Mouse (Mus musculus) cerebellum, adult 2 months (tissue): ENCODE results near the gene Eif3k.

Experiments used
- CTCF ChIP-seq: fragments of 200-500 bp; IDR thresholded peaks from 2 replicates; pipeline ENCODE4 v1.5.1; 2011; ENCODE audit warnings: low read depth, mild to moderate bottlenecking, control low read depth, low read length, moderate library complexity, borderline replicate concordance; ENCODE audit not compliant: insufficient read depth
- POLR2A ChIP-seq: fragments of 200-500 bp; IDR thresholded peaks from 2 replicates; pipeline ENCODE4 v1.6.1; 2011; ENCODE audit warnings: low read length, control low read depth, borderline replicate concordance; ENCODE audit not compliant: insufficient read depth

- TF ChIP-seq CTCF = no peak
- TF ChIP-seq POLR2A = no peak
These were observed 35.4 kb downstream of the Eif3k start for GRCm38 (mm10) chr7:28946271-28946610.
